Mouse (Mus musculus): ENCODE results near the gene Snx29.
A peak's percentile ranks its signal among the peaks of the same experiment; 100 is the strongest.
"Not testable (repeated sequence)": the region's sequence is repeated elsewhere in the genome, so short reads cannot be mapped to it uniquely, and the experiment has no call there.

Snx29 gene

GRCm38 (mm10) chr16:11408726-11409125, 86.0 kb downstream of the Snx29 start:
- no peak for DNase-seq

- DNase-seq: no peak
These were observed 91.9 kb downstream of the Snx29 start for GRCm38 (mm10) chr16:11414631-11415030.

DNA sequence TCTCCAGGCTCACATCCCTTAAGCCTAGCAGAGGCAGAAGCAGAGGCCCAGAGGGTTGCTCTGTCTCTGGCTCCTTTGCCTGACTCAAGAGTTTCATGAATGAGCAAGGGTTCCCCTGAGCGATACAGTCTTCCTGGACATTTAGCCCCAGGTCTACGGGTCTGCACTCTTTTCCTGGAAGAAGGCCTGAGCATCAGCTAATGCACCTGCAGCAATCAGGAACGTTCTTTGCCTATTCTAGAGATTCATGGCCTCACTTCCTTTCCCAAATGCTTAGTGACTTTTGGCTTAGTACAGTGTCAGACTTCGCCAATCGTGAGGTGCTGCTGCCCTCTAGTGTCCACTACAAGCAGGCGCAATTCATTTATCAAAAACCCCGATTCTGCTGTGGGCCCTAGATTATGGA, 95.5 kb downstream of the Snx29 start:
- DNase-seq: peak; percentile 36

- no peak for DNase-seq
These were observed 97.8 kb downstream of the Snx29 start for GRCm38 (mm10) chr16:11420311-11421080.

DNA sequence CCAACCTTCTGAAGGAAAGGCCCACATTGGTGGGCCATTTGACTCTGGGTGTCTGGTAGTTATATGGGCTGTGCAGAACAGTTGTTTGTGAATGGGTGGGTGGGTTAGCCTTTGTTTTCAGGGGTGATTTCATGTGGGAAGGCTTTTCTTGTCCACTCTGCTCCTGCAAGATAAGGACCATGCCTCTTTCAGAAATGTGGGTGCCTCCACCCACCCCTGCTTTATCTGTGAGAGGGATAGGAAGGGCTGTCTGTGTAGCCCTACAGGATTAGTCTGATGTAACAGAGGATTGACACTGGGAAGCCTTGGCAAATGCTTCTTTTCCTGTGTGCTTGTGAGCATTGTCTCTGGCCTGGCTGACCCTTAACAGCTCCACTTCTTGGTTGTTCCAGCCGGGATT, 99.5 kb downstream of the Snx29 start:
- DNase-seq: no peak

- DNase-seq: no peak
These were observed 100.3 kb downstream of the Snx29 start for GRCm38 (mm10) chr16:11422889-11423610.

DNA sequence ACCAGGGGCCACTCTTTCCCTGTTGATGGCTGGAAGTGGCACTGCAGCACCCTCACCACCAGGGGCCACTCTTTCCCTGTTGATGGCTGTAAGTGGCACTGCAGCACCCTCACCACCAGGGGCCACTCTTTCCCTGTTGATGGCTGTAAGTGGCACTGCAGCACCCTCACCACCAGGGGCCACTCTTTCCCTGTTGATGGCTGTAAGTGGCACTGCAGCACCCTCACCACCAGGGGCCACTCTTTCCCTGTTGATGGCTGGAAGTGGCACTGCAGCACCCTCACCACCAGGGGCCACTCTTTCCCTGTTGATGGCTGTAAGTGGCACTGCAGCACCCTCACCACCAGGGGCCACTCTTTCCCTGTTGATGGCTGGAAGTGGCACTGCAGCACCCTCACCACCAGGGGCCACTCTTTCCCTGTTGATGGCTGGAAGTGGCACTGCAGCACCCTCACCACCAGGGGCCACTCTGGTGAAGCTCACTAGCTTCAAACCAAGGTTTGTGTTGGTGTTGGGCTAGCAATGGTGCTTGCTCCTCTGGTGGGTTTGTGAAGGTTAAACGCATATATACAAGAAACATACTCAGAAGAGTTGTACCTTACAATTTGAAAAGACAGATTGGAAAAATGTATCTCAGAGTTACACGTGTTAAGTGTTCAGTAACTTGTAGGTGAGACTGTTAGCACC, 101.0 kb downstream of the Snx29 start:
- DNase-seq: peak; percentile 53

DNA sequence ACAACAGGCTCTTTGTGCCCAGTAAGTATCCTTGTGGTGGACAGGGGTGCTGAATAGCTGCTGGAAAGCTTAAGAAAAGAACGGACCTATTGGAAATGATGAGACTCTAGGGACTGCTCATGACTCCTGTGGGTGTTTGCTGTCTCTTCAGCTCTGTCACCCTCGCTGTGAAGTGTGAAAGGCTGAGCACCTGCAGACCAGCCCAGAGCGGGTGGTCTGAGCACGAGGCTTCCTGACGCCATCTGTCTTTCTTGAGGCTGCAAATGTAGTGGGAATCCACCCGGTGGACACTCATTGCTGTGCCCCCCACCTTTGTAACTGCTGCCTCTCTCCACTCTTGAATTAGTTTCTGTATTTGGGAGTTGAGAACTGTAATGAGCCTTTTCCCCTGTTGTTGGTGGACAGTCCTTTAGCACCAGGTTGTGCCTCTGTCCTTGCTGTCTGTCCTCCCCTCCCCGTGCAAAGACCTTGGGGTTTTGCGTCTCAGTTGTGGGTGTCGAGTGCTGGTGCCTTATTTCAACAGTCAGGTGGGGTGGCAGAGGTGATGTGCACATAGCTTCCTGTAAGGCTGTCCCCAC, 101.9 kb downstream of the Snx29 start:
- no peak for DNase-seq

DNA sequence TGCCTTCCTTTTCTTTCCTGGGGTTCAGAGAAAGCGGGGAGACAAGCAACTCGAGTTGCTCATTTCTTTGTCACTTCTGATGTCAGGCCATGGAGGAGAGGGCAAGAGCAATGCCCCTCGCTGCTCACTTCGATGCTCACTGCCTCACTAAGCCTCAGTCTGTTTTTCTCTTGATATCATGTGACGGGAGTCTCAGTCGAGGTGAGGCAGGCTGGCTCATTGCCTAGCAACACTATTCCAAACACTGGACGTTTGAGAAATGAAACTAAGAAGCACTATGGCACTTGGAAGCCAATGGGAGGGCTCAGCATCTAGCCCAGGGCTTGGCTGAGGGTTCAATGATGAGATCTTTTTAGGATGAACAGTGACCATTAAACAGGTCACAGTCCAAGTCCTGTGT, 102.6 kb downstream of the Snx29 start:
- no peak for DNase-seq

GRCm38 (mm10) chr16:11426810-11427537, 104.3 kb downstream of the Snx29 start:
- no peak for DNase-seq

DNA sequence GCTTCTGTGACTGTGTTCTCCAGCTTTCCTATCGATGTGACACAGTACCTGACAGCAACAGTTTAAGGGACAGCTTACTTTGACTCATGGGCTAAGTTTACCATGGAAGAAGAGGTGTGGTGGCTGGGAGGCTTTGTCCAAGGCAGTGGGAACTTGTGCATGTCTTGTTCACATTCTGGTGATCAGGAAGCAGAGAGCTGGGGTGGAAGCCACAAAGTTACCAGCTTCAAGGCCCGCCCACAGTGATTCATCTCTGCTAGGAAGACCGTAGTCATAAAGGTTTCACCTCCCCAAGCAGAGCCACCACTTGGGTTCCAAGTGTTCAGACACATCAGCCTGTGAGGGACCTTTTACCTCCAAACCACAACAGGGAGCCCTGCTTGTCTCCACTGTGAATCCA, 107.1 kb downstream of the Snx29 start:
- DNase-seq: no peak

- no peak for DNase-seq
These were observed 107.8 kb downstream of the Snx29 start for GRCm38 (mm10) chr16:11430520-11430919.

GRCm38 (mm10) chr16:11433779-11434178, 111.1 kb downstream of the Snx29 start:
- DNase-seq: no peak

GRCm38 (mm10) chr16:11437641-11438040, 114.9 kb downstream of the Snx29 start:
- no peak for DNase-seq

- no peak for DNase-seq
These were observed 116.7 kb downstream of the Snx29 start for GRCm38 (mm10) chr16:11439417-11439816.

GRCm38 (mm10) chr16:11441616-11442015, 118.9 kb downstream of the Snx29 start:
- no peak for DNase-seq

GRCm38 (mm10) chr16:11442534-11442933, 119.8 kb downstream of the Snx29 start:
- no peak for DNase-seq

DNA sequence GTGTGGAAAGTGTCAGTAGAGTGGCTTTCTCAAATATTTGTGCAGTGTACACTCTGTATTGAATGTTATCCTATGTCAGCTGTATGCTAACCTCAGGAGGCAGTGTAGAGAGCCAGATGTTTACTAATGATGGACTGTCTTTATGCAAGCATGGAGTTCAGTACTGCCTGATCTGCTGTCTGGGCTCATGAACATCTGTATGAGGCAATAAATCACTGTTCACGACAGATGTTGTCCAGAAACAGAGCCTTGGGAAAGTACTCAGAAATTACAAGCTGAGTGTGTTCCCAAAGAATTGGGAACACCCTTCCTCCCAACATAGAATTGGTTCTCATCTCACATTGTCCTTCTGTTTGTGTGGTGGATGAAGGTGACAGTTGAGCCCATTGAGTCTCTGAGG, 121.9 kb downstream of the Snx29 start:
- DNase-seq: no peak

DNA sequence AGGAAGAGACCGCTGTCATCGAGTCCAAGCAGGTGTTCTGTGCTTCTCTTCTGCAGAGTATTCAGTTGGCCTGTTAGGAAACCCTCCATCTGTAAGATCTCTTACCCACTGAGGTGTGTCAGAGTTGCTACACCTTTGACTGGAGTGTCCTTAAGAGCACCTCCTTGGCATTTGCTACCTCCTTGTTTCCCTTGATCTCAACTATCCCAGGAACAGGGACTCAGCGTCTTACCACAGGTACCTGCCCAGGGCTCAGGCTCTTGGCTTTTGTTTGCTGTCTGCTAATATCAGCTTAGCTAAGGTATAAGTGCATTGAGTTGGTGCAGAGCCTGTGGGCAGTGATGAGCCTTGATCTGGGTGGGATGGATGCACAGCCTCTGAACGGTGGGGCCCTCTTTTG, 124.3 kb downstream of the Snx29 start:
- DNase-seq: no peak

GRCm38 (mm10) chr16:11447905-11448304, 125.2 kb downstream of the Snx29 start:
- no peak for DNase-seq

DNA sequence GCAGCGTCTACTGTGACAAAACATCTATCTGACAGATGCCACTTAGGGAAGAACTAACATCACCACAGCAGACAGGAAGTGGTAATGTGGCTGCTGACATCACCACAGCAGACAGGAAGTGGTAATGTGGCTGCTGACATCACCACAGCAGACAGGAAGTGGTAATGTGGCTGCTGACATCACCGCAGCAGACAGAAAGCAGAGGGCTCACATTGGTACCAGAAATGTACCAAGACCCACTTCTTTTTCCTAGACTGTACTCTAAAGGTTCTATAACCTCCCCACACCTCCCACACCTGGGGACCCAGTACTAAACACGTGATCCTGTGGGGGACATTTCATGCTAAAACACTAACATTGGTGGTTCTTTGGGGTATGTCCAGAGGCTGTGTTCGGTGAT, 126.0 kb downstream of the Snx29 start:
- DNase-seq: not testable (repeated sequence)

GRCm38 (mm10) chr16:11449344-11449743, 126.6 kb downstream of the Snx29 start:
- DNase-seq: no peak

DNA sequence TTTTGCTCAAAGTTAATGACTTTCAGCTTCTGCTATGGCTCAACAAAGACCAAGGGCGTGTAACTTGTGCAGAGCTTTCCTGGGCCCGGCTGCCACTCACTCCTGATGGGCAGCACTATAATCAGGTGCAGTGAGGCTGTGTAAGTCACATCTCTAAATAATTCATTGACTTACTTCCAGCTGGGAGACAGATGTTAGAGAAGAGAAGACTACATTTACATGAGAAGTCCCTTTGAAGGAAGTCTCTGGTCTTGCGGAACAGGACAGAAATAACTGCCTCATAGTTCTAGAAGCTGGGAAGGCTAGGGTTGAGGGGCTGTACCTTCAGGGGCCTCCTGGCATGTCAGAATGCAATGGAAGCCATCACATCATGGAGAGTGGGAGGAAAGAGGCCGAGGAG, 127.9 kb downstream of the Snx29 start:
- no peak for DNase-seq

All from cerebellum, adult 9-11 months (tissue).